Mouse (Mus musculus): Measurements from ENCODE around the gene Deup1. TPM values are rescaled to one million over a fixed set of nuclear protein-coding genes. Genes with fewer than 3 reads are reported as not detected.

Deup1 gene
- polyA plus RNA-seq, 1 experiment, result not detected

- Histone ChIP-seq H3K4me3 (no peak overlapping the region), H3K36me3 (ENCODE audit: control insufficient read depth, insufficient read depth) (no peaks in the 10 kb centered on the region), H3K27me3 (ENCODE audit: control insufficient read depth, insufficient read depth, insufficient read length) (no peaks in the 10 kb centered on the region), H3ac (ENCODE audit: control insufficient read depth, insufficient read length) (no peak overlapping the region), H3K4me2 (ENCODE audit: low read depth) (no peak overlapping the region), H3K79me2 (ENCODE audit: control insufficient read depth, insufficient read depth) (no peaks in the 10 kb centered on the region)
- TF ChIP-seq REST (IDR thresholded peaks at IDR 0.05; ENCODE audit: insufficient read depth, insufficient read length) (no peak), POLR2A (IDR thresholded peaks at IDR 0.05; ENCODE audit: insufficient read length, low read depth) (no peak), SRF (IDR thresholded peaks at IDR 0.05; ENCODE audit: control insufficient read depth, insufficient read length, low read depth) (no peak), TCF3 (IDR thresholded peaks at IDR 0.05; ENCODE audit: insufficient read length, low read depth) (no peak), MYOG (IDR thresholded peaks at IDR 0.05; ENCODE audit: control insufficient read depth in 1 of 3, insufficient read depth in 1 of 3, insufficient read length in 2 of 3, low read depth in 2 of 3) (no peak), POLR2AphosphoS2 (IDR thresholded peaks at IDR 0.05; ENCODE audit: insufficient read length, low read depth) (no peak), MYOD1 (IDR thresholded peaks at IDR 0.05; ENCODE audit: control insufficient read depth in 1 of 3, insufficient read length in 2 of 3, low read depth in 2 of 3) (no peak), E2F4 (IDR thresholded peaks at IDR 0.05; ENCODE audit: insufficient read depth) (no peak), TCF12 (IDR thresholded peaks at IDR 0.05; ENCODE audit: insufficient read depth, poor library complexity, severe bottlenecking) (no peak)
Measured at GRCm38 (mm10) chr9:15517979-15518378, 109.8 kb downstream of the Deup1 start.

DNA sequence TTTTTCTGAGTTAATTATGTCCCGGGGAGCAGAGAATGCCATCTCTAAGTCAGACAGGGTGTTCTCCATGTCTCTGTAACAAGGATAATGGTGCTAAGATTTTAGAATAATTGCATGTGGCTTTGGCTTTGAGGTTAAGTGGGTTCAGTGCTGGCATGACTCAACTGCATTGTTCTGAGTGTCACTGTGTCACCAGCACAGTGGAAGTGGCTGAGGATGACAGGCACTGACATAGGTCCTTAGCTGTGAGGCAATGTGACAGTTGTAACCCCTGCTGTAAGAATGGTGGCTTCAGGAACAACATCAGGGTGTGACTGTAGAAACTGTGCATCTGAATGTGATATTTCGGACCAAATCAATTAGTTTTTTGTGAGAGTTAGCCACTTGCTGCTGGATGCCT lies 111.7 kb downstream of the Deup1 start:
- Histone ChIP-seq H3K4me3 (no peak overlapping the region), H3K4me2 (ENCODE audit: low read depth) (no peak overlapping the region), H3ac (ENCODE audit: control insufficient read depth, insufficient read length) (no peak overlapping the region), H3K36me3 (ENCODE audit: control insufficient read depth, insufficient read depth) (no peaks in the 10 kb centered on the region), H3K79me2 (ENCODE audit: control insufficient read depth, insufficient read depth) (no peaks in the 10 kb centered on the region), H3K27me3 (ENCODE audit: control insufficient read depth, insufficient read depth, insufficient read length) (no peaks in the 10 kb centered on the region)
- TF ChIP-seq SRF (IDR thresholded peaks at IDR 0.05; ENCODE audit: control insufficient read depth, insufficient read length, low read depth) (no peak), MYOD1 (IDR thresholded peaks at IDR 0.05; ENCODE audit: control insufficient read depth in 1 of 3, insufficient read length in 2 of 3, low read depth in 2 of 3) (no peak)

DNA sequence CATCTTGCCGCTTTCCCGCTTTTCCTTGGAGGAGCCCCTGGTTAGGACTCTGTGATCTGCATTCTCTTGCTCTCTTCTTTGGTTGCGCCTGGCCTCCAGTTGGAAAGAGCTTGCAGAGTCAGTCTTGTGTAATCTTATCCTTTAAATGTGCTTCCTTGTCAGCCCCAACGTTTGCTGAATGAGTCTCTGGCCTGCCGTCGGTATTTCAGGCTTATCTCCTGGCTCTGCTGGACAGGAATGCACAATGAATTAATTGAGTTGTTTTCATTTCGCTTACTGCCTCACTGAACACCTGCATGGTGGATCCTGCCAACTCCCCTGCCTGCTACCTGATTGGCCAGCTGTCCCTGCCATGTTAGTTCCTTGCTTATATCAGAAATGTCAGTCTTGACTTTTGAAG lies 114.8 kb downstream of the Deup1 start:
- no peak overlapping the region for H3K4me2 ChIP-seq (ENCODE audit: low read depth)
- no peak overlapping the region for H3ac ChIP-seq (ENCODE audit: control insufficient read depth, insufficient read length)
- no peaks in the 10 kb centered on the region for H3K36me3 ChIP-seq (ENCODE audit: control insufficient read depth, insufficient read depth)
- no peak for TF ChIP-seq TCF12 (IDR thresholded peaks at IDR 0.05; ENCODE audit: insufficient read depth, poor library complexity, severe bottlenecking)
- TF ChIP-seq USF1 (IDR thresholded peaks at IDR 0.05; ENCODE audit: low read depth), result no peak
- TF ChIP-seq E2F4 (IDR thresholded peaks at IDR 0.05; ENCODE audit: insufficient read depth), result no peak
- no peak for TF ChIP-seq MYOG (IDR thresholded peaks at IDR 0.05; ENCODE audit: control insufficient read depth in 1 of 3, insufficient read depth in 1 of 3, insufficient read length in 2 of 3, low read depth in 2 of 3)
- no peak for TF ChIP-seq MYOD1 (IDR thresholded peaks at IDR 0.05; ENCODE audit: control insufficient read depth in 1 of 3, insufficient read length in 2 of 3, low read depth in 2 of 3)
- no peak for TF ChIP-seq SRF (IDR thresholded peaks at IDR 0.05; ENCODE audit: control insufficient read depth, insufficient read length, low read depth)
- TF ChIP-seq TCF3 (IDR thresholded peaks at IDR 0.05; ENCODE audit: insufficient read length, low read depth), result no peak
- no peak overlapping the region for H3K4me3 ChIP-seq
- H3K79me2 ChIP-seq (ENCODE audit: control insufficient read depth, insufficient read depth), result no peaks in the 10 kb centered on the region
- H3K27me3 ChIP-seq (ENCODE audit: control insufficient read depth, insufficient read depth, insufficient read length), result no peaks in the 10 kb centered on the region

DNA sequence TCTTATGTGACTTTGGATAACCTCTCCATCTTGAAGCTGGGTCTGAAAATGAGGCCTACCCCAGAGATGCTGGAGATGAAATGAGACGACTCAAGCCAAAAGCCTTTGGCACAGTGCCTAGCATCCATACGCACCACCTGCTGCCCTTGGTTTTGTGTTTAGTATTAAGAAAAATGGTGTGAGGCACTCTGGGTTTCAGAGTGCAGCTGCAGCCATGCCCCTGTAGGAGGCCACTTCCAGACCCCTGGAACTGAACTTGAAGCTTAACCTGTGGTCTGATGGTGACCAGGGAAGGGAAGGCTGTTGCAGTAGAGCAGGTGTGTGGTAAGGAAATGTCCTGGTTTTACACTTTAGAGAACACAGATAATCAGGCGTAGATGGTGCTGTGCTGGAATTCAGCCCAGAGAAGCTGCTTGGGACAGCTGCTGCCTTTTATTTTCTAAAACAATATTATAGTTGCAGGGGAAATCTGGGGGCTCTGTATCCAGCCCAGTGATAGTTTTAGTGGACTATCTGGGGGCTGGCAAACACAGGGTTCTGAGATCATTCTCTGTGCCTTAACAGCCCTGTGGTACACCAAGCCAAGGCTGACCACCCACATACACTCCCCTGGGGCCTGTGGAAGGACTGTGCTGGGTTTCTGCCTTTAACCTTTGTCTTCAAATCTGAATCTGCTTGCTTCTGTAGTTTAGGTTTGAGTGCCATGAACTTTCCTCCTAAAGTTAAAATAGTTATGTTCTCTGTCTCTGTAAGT lies 117.0 kb downstream of the Deup1 start:
- H3K4me2 ChIP-seq (ENCODE audit: low read depth), result no peak overlapping the region
- H3K27me3 ChIP-seq (ENCODE audit: control insufficient read depth, insufficient read depth, insufficient read length), result no peaks in the 10 kb centered on the region
- TF ChIP-seq MYOD1 (IDR thresholded peaks at IDR 0.05; ENCODE audit: control insufficient read depth in 1 of 3, insufficient read length in 2 of 3, low read depth in 2 of 3) (peak in 1 of 3 experiments; percentile 7), SRF (IDR thresholded peaks at IDR 0.05; ENCODE audit: control insufficient read depth, insufficient read length, low read depth) (no peak)
- no peaks in the 10 kb centered on the region for H3K36me3 ChIP-seq (ENCODE audit: control insufficient read depth, insufficient read depth)
- no peaks in the 10 kb centered on the region for H3K79me2 ChIP-seq (ENCODE audit: control insufficient read depth, insufficient read depth)
- no peak overlapping the region for H3K4me3 ChIP-seq
- H3ac ChIP-seq (ENCODE audit: control insufficient read depth, insufficient read length), result no peak overlapping the region

Other genes with a start within 250 kb of the Deup1 start
- 10.5 TPM for gene Smco4, start 134.5 kb downstream of the Deup1 start, polyA plus RNA-seq (2012; fragmentation: generic; extraction: Trizol)
- 2.6 TPM for gene Slc36a4, start 81.8 kb upstream of the Deup1 start, polyA plus RNA-seq (2012; fragmentation: generic; extraction: Trizol)
- gene Mtnr1b, start 246.6 kb upstream of the Deup1 start, polyA plus RNA-seq (2012; fragmentation: generic; extraction: Trizol), result not detected